Mouse (Mus musculus): ENCODE data around the gene Lsamp.
A peak's percentile ranks its signal among the peaks of the same experiment; 100 is the strongest.

Gene Lsamp

DNA sequence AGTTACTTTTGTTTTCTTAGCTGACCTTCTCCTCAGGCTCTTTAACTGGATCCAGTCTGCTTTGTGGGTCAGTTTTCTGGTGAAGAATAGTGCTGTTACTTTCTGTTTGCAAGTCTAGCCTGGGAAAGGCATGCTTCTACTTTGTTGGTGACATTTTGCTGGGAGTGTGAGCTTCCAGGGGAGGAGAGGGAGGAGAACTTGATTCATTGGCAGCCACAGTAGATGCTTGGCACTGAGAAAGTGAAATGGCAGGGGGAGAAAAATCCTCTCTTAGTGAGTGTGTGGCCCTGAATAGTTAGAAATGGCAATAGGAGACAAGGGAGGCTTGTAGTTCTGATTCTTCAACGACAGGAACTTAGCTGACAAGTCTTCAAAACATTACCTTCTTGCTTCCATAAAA, 1551.6 kb downstream of the Lsamp start:
- no peak for DNase-seq (ENCODE audit: low spot score in 2 of 2)

- DNase-seq (ENCODE audit: low spot score in 2 of 2): no peak
Measured at GRCm38 (mm10) chr16:41542641-41543040, 1558.5 kb downstream of the Lsamp start.

GRCm38 (mm10) chr16:41551164-41551563, 1567.0 kb downstream of the Lsamp start:
- no peak for DNase-seq (ENCODE audit: low spot score in 2 of 2)

- DNase-seq (ENCODE audit: low spot score in 2 of 2): peak in 1 of 2 experiments; percentile 6
Measured at GRCm38 (mm10) chr16:41551851-41552262, 1567.7 kb downstream of the Lsamp start.

DNA sequence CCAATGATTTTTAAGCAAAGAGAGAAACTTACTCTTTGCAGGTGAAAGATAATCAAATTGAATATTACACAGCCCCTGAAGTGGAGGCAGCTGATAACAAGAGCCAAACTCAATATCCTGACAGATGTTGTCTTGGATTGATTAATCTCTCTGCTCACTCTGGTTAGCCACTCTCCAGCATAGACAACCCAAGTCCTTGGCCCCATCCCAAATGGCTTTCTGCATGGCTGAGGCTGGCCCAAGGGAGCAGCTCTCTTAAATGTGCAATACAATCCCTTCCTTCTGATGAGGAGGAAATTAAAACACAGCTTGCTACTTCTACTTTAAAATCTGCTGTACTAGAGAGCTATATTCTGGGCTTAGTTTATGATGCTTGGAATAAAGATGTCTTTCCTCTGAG, 1572.9 kb downstream of the Lsamp start:
- peak in 1 of 2 experiments; percentile 19 for DNase-seq (ENCODE audit: low spot score in 2 of 2)

DNA sequence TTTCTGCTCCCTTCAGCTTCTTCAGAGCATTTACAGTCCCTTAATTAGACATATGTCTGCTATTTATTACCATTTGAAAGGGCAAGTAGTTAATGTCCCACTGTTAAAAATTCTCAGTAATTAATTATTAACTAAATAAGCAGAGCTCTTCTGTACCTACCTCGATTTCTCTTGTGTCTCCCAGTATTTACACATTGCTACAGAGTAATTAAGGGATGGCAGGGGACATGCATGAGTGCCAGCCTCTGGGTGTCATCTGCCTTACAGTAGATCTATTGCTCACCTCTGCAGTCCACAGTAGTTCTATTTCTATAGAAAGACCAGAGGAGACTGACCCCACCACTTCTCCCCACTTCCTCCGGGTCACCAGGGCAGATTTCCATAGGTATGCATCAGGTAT, 1581.1 kb downstream of the Lsamp start:
- no peak for DNase-seq (ENCODE audit: low spot score in 2 of 2)

DNA sequence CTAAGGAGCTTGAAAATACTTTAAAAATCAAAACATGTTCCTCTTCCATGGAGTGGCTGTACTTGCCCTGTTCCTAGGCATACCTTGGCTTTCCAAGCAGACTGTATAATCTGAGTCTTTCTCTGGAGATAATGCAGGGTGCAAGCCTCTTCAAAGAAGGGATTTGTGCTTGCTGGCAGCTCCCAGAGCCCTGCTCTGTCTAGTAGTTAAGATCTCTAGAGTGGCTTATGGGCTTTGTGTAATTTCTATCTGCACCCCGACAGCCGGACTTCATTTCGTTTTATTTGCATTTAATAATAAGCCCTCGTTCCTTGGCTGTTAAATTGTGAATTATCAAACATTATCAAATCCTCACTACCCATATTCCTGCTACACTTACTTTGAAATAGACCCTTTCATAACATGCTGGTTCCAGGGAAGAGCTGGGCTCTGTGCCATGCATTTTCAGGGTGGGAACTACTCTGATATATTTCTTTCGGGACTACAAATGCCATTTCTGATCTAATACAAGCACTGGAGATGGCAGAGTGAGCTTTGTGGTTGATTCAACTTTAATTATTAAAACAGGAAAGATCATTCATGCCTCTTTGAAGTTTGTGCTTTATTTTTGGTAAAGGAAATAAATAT, 1604.6 kb downstream of the Lsamp start:
- DNase-seq (ENCODE audit: low spot score in 2 of 2): no peak

DNA sequence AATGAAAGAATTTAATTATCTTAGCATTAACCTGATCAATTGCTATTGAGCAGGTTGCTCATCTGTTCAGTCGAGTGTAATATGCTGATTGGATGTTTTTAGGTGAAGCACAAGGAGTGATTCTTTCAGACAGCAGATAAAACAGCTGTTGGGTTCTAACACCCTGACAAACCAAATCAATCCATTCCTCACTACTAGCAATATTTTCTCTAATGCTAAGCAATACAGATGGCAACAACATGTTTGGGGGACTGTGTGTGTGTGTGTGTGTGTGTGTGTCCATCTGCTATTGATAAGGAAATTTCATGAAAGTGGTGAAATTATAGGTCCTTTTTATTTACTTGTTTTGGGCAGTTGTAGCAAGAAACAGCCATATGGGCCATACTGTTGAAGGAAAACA, 1628.1 kb downstream of the Lsamp start:
- no peak for DNase-seq (ENCODE audit: low spot score in 2 of 2)

GRCm38 (mm10) chr16:41623871-41624270, 1639.7 kb downstream of the Lsamp start:
- DNase-seq (ENCODE audit: low spot score in 2 of 2): peak in 1 of 2 experiments; percentile 16

DNA sequence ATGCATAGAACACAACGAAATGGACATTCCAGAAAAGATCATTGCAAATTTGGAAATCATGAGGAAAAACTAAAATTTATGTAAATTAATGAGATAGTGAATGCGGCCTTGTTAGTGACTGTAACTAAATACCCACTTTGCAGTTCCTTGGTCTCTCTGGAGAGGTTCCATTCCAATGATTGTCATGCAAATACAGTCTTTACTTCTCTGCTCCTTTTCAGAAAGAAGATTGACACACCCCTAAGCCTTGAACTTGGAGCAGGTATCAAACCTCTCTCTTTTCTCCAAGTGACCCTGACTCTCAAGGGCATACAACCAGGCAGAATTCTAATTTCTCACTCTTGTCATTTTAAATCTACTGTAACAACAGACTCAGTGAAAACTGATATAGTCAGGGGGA, 1649.7 kb downstream of the Lsamp start:
- no peak for DNase-seq (ENCODE audit: low spot score in 2 of 2)

- no peak for DNase-seq (ENCODE audit: low spot score in 2 of 2)
Measured at GRCm38 (mm10) chr16:41640876-41641275, 1656.7 kb downstream of the Lsamp start.

DNA sequence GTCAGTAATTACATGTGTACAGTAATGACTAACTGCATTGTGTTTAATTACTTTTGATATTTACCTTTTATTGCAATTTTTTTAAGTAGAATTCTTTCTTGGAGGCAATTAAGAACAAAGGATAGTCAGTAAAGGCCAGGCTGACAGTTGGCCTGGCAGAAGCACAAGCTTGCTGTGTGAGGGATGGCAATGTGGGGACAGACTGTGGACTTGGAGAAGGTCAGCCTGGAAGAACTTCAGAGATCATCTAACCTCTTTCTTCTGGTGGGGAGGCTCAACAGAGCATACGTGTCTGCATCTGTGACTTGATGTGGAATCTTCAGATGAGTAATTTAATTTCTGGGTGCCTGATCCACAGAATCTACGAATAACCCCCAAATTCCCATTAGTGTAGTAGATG, 1669.1 kb downstream of the Lsamp start:
- no peak for DNase-seq (ENCODE audit: low spot score in 2 of 2)

DNA sequence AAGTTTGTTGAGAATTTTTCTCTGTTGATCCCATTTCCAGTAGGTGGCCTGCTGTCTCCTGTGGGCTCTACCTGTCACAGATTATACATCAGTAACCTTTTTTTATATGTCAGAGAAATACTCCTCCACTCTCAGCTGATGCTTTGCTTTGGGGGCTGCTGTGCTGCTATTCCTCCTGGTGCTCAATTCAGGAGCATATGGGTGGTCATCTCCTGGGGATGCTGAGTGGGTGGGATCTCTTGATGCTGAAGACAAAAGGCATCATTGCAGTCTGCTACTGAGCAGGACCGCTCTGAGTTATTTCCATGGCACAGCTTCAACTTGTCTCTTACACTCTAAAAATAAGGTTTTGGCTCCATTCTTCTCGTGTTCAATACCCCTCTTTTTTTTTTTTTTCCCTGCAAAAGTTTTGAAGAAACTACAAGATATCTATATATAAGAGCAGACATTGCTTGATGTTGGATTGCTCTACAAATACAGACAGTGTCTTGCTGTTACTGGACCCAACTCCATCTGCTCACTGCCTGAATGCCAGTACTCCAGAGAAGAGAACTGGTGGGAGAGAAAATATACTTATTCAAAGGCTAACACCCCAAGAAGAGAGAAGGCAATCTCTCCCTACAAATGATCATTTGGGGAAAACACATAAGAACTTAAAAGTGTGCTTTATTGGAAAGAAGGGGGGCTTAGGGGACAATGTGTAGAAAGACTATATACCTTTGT, 1690.3 kb downstream of the Lsamp start:
- no peak for DNase-seq (ENCODE audit: low spot score in 2 of 2)

GRCm38 (mm10) chr16:41675774-41676173, 1691.6 kb downstream of the Lsamp start:
- no peak for DNase-seq (ENCODE audit: low spot score in 2 of 2)

- DNase-seq (ENCODE audit: low spot score in 2 of 2): no peak
Measured at GRCm38 (mm10) chr16:41692435-41692834, 1708.3 kb downstream of the Lsamp start.

DNA sequence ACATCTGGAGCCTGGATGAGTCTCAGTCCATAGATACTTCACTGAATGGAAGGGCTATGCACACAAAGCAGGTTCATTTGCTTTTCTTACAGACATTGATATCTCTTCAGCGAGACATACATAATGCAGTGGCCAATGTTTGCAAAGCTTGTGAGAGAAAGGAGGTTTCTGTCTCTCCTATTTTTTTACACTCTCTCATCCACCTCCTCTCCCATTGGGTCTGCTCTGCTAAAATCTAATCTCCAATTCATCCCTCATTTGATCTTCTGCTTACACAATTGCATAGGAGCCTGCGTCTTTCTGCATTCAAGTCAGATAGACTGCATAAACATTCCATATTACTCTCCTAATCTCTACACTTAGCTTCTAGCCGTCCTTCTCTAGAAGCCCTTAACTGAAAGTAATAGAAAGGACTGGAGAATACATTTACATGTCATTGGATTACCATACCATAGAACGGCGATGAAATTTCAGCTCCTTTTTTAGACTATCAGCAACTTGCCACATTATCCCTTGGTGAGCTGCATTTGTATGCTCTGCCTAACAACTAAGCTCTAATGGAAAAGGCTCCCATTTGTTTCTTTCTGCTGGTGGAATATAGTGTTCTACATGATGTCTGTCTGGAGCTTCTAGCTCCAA, 1717.7 kb downstream of the Lsamp start:
- no peak for DNase-seq (ENCODE audit: low spot score in 2 of 2)

GRCm38 (mm10) chr16:41728900-41729585, 1744.9 kb downstream of the Lsamp start:
- DNase-seq (ENCODE audit: low spot score in 2 of 2): peak; percentile 26 to 53

DNA sequence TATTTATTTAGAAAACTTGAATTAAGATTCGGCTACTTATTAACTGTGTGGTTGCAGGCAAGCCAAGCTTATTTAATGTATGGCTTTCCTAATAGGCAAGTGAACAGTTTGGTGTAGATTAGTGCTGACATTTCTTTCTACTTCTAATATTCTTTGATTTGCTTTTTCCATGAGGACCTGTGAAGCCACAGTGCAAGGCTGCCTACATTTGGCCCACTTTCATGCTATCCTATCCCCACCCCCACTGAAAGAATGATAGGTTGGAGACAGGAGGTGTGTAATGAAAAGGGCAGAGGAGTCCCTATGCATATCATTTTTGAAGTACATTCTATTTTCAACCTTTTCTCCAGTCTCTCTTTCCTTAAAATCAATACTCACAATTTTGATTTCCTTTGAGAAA, 1745.8 kb downstream of the Lsamp start:
- DNase-seq (ENCODE audit: low spot score in 2 of 2): no peak

DNA sequence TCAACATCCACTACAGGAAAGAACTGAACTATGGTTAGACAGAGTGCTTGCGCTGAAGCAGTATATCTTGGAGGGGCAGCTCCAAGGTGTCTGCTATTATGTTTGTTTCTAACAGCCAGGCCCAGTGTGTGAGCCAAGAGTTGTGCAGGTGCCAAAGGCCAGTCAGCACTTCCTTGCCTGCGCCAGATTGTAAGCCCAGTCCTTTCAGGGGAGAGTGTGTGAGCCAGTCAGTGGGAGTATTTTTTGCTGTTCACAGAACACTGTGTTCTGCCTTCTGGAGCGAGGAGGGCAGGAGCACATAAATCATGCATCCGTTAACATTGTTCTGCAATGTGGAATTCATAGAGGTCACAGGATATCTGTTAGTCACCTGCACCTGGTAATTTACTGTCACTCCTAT, 1760.9 kb downstream of the Lsamp start:
- peak; percentile 19 to 61 for DNase-seq (ENCODE audit: low spot score in 2 of 2)

DNA sequence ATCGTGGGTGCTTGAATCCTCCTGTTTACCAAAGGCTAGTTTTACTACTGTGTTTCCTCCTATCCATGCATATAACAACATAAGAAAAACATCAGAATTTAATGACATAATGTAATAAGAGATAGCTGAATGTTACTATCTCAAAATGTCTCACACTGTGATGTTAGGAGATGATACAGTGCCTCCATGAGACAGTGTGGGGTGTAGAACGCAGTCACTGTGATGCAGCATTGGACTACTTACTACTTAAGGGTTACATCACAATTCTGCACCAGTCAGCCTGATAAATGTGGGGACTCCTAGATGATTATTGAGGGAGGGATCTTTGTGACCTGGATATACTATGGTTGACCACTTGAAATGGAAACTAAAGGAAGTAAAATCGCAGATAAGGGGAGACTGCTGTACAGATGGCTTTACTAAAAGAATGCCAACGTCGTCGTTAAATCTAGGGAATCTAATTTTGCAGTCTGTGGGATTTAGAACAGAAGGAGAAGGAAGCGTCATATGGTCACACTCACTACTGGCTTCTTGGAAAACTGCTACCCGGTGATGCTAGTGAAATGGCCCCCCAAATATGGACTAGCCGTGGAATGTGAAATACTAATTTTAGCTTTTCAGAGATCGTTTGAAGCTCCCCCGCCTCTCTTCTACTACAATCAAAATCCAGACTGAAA, 1762.2 kb downstream of the Lsamp start:
- DNase-seq (ENCODE audit: low spot score in 2 of 2): no peak

DNA sequence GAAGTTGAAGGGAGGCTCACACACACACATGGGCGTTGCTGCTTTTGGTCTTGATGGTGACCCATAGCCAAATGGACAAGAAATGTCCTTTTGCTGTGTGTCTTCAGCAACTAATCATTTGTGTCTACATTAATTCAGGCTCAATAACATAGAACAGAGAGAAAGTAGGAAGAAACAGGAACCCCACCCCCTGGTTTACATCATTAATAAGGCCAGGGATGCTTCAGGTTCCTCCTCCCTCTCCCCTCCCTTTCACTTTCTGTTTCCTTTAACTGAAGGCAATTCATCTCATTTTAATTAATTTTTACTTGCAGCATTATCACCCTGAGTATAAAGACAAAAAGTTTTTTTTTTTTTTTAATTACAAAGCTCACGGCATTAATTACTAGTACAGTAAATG, 1763.7 kb downstream of the Lsamp start:
- DNase-seq (ENCODE audit: low spot score in 2 of 2): no peak

DNA sequence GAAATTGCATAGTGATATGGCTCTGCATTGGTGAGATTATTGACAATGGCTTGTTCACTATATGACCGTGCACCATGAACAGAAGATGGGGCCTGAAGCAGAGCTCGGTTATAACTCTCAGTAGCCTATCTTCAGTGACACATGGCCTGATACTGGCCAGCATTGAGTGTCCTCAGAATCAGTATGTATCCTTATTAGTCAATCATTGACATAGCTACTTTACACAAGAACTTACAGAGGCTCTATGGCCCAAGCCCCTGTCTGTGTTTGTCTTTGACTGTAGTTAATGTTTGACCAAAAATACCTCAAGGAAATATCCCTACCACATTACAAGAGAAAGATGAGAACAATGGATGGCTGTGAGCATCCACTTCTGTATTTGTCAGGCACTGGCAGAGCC, 1764.6 kb downstream of the Lsamp start:
- DNase-seq (ENCODE audit: low spot score in 2 of 2): no peak
